Mouse (Mus musculus): ENCODE data around the gene Tm9sf1. TPM values are rescaled to one million over a fixed set of nuclear protein-coding genes. Genes with fewer than 3 reads are reported as not detected.

Tm9sf1 gene
- polyA plus RNA-seq (2017; shearing (Covaris generic)), result 10 to 100 TPM; 36.3 to 45.0 (median 39.3) TPM

DNA sequence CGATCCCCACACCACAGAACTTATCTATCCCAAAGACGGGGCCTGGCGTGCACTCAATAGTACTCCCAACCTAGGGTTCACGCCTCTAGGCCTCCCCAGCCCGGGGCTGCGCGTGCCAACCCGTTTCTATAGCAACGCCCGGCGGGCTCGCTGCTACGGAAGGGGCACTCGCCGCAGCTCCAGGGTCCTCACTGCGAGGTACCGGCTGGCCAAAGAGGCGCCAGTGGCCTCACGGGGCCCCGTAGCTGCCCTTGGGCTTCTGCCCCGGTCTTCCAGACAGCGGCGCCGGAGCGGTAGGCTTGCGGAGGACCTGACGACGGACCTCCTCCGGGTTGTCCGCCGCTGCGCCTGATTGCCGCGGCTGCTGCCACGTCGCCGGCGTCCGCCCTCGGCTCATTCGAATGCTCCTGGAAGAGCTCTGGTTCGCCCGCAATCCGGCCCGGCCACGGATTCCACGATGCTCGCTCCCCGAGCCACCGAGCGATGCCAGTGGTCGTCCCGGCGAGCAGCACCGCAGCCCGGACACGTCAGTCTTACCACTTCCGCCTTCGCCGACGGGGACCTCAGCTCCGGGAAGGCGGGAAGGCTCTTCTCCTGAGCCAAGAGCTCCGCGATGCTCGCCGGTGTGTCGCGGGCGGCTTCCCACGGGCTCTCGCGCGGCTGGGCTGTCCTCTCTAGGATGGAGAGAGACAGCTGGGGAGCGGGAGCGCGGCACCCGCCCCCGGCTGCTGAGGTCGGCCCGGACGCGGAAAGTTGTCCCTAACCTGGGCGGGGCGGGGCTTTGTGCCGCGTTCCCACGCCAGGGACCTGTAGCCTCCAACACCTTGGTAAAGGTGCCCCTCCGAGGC lies at the start of gene Tm9sf1:
Gene Tm9sf1 (minus strand): TSS at position 747 of the 848 bp plus-strand sequence.
- peak; percentile 73 for ATAC-seq

DNA sequence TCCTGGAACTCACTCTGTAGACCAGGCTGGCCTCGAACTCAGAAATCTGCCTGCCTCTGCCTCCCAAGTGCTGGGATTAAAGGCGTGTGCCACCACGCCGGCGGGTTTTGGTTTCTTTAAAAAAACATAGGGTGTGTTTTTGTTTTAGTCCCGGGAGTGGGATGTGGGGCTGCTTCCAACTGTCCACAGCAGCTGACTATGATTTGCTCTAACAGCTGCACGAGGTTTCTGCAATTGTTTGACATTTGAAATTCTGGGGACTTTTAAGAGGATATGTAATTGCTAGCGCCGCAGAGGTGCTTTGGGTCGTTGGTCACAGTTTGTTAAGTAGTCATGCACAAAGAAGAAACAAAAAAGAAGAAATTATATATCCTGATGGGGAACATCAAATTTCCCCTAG lies 45.8 kb upstream of the Tm9sf1 start:
- ATAC-seq, result no peak

GRCm38 (mm10) chr14:55682118-55682493 lies 38.5 kb upstream of the Tm9sf1 start:
- no peak for ATAC-seq

DNA sequence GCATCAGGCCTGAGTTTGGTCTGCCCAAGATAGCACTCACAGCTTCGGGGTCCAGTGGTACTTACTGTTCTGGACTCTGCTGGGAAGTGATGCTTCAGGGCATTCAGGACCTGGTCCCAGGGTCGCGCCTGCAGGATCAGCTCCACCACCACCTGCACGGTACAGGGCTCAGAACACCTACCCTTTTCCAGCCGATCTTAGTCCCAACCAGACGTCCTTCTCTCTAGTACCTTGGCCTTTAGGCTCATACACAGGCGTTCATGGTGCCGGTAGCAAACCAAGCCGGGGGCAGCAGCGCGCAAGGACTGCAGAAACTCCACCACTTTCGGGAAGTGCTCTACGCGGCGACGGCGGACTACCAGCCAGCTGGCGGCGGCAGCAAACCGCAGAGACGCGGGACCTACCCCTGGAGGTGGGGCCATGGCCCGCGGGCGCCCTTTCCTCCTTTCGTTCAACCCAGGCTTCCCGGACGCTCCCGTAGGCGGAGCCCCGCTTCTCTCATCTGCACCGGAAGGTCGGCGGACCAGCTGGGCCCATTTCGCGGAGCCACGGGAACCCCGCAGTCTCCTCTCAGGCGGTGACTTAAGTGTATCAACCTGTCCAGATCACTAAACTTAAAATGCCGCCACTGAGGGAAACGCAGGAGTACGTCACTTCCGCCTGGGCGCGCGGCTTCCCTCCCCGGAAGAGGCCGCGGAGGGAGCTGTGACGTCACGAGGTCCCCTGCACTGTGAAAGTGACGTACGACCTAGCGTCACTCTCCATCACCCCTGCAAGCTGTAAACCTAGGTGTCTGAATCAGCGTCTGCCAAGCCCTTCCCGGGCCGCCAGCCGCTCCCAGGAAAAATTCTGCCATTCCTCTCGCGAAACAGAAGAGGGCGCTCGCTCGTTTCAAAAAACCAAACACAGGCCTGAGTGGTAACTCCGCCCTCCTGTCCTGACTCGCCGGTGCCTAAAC lies 37.8 kb upstream of the Tm9sf1 start, which contains the start of gene Tinf2:
Gene Tinf2 (minus strand): TSS at position 661 of the 958 bp plus-strand sequence.
- ATAC-seq, result peak; percentile 90

DNA sequence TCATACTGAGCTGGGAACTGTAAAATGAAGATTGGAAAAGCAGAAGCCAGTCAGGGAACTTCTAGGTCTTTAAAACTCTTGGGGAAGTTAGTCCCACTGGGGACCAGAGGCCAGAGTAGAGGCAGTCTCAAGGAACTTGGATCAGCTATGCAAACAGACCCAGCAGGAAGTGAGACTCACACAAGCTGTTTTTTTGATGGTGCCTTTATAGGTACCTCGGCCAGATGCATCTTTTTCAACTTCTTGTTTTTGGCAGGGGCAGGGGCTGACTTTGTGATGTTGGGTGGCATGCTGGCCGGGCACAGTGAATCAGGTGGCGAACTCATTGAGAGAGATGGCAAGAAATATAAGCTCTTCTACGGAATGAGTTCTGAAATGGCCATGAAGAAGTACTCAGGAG lies 34.0 kb upstream of the Tm9sf1 start:
- no peak for ATAC-seq

DNA sequence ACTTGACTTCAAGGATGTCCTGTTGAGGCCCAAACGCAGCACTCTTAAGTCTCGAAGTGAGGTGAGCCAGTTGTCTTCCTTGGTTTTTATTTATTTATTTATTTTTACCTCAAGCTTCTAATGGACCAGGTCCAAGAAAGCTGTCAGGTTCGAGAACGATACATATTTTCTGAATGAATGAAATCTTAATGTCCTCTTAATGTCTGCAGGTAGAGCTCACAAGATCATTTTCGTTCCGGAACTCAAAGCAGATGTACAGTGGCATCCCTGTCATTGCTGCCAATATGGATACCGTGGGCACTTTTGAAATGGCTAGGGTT lies 29.1 kb upstream of the Tm9sf1 start:
- no peak for ATAC-seq

DNA sequence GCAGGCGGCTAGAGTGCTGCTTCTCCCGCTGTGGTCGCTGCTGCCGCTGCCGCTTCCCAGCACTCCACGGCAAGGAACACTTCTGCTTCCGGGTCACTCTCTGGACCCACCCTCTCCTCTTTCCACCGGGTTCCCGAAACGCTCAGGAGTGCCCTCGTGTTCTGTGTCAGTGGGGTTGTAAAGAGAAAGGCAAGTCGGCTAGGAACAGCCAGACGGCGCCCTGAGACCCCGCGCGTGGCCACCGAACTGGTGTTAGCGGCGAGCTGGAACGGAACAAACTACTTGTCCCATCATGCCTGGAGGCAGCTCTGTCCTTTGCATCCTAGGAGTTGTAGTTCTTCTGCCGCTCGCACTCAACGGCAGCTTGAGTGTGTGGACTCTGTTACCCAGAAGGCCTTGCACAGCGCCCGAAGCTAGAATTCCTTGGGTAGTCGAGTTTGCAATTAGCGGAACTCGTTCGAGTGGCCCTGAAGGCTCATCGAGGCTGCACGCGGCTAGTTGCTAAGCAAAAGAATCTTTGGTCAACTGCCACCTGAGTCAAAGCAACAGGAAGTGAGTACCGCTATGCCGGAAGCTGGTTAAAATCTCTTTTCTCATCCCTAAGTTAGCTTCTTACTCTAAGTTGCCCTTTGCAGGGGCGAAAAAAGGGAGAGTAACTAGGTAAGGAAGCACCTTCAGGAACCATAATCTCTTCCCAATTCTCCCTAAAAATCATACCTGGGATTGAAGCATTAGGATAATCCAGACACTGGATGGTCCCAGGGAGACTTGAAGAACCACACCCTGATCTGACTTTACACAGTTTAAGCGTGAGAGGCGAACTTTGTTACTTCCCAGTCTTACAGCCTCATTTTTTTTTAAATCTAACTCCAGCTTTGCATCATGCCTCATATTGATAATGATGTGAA lies 28.5 kb upstream of the Tm9sf1 start, which contains the start of the genes Gmpr2 and Nedd8:
Gene Gmpr2 (plus strand): TSS at position 109 of the 908 bp plus-strand sequence.
Gene Nedd8 (minus strand): TSS at position 292 of the 908 bp plus-strand sequence.
- peak; percentile 98 for ATAC-seq

DNA sequence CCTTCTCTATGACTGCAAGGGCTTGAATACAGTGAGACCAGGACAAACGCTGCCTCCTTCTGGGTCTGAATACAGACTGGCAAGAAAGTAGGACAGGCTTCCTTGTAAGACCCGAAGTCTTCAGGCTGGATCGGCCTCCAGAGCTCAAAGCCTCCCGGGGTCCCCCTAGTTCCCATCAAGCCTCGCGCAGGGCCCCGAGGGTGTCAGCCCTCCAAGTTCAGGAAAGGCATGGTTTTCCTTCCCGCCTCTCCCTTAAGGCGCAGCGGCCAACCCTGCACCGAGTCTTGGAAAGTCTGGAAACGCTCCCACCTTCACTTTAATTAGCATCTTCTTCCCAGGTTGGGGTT lies 27.9 kb upstream of the Tm9sf1 start:
- peak; percentile 3 for ATAC-seq

DNA sequence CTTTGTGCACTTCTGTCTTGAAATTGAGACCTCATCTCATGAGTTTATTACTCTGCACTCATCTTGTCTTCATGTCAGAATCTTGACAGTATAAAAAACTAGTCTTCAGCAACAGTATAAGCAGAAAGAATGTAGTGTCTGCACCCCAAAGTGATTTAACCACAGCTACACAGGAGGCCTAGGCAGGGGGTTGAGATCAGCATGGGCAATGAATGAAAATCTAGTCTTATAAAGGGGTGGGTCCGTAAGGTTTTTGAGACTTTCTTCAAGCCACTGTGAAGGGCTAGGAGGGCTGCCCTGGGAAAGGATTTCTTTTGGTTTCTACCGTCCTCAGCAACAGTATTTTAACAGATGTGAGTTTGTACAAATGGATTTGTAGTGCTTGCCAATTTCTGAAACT lies 17.0 kb upstream of the Tm9sf1 start:
- no peak for ATAC-seq

DNA sequence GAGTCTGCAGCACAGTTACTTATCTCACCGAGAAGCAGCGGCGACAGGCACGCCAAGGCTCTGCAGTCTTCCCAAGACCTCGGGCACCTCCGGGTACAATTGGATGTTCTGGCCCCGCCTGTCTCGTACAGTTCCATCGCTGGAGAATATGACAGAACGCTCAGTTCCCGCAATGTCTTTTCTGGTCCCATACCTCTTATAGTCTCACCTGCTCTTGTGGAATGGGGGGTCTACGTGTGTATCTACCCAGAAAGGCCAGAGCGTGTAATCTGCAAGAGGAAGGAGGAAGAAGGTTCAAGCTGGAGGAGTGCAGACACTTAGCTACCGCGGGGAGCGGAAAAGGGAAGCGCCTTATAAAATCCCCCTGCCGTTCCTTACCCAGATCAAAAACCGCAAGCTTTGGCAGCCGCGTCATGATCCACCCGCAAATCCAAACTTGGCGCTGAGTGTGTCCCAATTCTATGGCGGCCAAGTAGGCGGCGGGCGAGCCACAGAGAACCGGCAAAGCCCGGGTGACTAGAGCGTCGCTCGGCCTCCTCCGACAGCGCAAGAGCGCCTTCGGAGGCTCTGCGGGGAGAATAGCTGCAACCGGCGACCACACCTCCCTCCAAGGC lies 16.5 kb upstream of the Tm9sf1 start, which contains the start of gene Mdp1:
Gene Mdp1 (minus strand): TSS at position 549 of the 614 bp plus-strand sequence.
- peak; percentile 96 for ATAC-seq

GRCm38 (mm10) chr14:55658011-55658410 lies 14.4 kb upstream of the Tm9sf1 start:
- ATAC-seq, result no peak

DNA sequence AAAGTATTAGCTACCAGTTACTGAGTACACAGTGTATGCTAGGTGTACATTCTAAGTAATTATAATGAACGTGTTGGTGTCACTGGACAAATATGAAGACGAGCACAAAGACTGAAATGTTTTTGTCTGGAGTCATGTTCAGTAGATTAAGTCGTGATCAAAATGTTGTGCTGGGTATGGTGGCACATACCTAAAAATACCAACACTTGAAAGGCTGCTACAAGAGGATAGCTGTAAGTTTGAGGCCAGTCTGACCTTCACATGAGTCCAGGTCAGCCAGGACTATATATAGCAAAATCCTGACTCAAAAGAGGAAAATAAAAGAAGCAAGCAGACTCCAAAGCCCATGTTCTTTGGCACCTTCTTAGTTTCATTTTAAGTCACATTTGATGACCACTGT lies 13.3 kb upstream of the Tm9sf1 start:
- no peak for ATAC-seq

DNA sequence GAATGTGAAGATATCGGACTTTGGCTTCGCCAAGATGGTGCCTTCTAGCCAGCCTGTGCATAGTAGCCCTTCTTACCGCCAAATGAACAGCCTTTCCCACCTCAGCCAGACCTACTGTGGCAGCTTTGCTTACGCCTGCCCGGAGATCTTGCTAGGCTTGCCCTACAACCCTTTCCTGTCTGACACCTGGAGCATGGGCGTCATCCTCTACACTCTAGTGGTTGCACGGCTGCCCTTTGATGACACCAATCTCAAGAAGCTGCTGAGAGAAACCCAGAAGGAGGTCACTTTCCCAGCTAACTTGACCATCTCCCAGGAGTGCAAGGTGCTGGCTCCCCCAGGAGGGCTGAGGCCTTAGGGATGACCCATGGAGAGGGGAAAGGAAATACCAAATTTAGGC lies 7.9 kb upstream of the Tm9sf1 start:
- no peak for ATAC-seq

GRCm38 (mm10) chr14:55649884-55650283 lies 6.3 kb upstream of the Tm9sf1 start, which contains the start of gene Tssk4:
Gene Tssk4, plus strand, starts transcription at chr14:55650184.
- ATAC-seq, result no peak

DNA sequence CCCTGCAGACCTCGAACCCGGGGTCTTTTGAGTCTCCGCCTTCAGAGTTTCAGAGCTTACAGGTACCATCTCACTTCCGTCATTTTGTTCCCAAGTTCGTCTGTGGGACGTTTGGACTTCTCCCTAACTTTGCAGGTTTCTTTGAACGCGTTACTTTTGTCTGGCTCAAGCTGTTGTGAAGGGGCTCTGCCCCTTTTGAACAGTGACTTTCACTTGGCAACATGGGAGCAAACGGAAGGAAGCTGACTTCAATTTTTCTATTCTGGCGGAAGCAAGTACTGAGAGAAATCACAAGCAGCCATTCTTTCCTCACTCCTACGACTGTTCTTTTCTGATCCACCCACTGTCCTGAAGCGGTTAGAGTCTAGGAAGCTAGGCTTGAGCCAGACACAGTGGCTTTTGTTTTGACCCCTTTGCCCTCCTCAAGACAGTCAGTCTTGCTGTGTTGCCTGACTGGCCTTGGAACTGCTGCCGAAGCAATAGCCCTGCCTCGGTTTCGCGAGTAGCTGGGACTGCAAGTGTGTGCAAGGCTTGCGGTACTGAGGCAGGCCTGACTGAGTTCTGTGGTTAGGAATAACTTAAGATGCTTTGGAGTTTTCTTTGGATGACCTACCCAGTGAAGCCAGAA lies 769 bp upstream of the Tm9sf1 start:
- ATAC-seq, result peak; percentile 38

DNA sequence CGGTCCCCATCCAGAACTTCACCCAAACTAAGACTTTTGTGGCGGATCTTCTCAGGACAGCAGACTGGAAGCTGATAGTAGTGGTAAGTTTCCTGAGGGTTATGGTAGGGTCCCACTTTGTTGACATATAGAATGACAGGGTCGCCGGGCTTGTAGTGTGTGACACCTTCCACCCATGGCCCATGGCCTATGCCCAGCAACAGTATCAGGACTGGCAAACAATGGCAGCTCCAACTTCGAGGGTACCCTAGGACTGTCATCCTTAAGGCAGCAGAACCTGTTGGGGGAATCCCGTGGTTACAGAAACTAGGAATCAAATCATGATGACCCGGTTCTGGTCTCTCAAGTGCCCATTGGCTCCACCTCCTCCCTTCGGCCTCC lies 937 bp downstream of the Tm9sf1 start:
- no peak for ATAC-seq

GRCm38 (mm10) chr14:55641291-55641690 lies 2.3 kb downstream of the Tm9sf1 start:
- no peak for ATAC-seq

DNA sequence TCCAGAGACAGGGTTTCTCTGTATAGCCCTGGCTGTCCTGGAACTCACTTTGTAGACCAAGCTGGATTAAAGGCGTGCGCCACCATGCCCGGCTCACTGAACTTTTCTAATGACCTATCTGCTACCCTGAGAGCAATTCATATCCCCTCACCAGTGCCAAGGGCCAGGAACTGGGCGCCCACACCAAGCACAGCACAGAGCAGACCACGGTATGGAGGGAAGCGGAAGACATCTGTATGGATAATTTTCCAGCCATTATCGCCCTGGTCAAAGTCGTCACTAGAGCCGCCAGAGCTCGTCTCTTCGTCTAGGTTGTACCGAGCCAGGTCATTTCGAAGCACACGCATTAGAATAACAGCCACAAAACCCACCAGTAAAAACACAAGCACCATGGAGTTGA lies 2.8 kb downstream of the Tm9sf1 start:
- ATAC-seq, result no peak

- ATAC-seq, result no peak
Observed at GRCm38 (mm10) chr14:55637795-55638194, 5.8 kb downstream of the Tm9sf1 start, which contains the start of gene Gm49378. Gene Gm49378, minus strand, starts transcription at chr14:55637895.

DNA sequence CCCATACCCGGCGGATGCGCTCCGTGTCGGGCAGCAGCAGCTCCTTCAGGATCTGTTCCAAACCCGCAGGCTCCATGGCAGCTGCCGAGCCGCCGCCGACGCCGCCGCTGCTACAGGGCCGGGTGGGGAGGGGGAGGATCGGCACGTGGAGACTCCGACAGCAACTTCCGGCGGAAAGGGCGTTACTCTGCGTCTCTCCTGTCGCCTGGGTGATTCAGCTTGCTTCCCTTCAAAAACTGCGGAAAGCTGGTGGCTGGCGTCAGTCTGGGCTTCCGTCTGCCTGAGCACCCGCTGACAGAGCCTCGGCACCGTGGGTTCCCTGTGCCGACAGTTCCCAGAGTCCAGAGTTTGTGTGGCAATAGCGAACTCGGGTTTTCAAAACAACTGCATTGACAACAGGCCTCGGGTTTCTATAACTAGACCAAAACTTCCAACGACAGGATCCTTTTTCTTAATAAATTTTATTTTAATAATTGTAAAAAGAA lies 8.0 kb downstream of the Tm9sf1 start, which contains the start of gene Ipo4:
Gene Ipo4 (minus strand): TSS at position 435 of the 485 bp plus-strand sequence.
- ATAC-seq, result peak; percentile 99
